Mouse (Mus musculus) thymus, adult 18-20 months (tissue): Measurements from ENCODE around the gene Selenof.
A peak's percentile ranks its signal among the peaks of the same experiment; 100 is the strongest.

Experiments used
- DNase-seq, 2 experiments: peaks; one replicate each; pipeline ENCODE4 v3.0.0; 2022; ENCODE audit warnings: mixed read lengths in 2 of 2

Gene Selenof

DNA sequence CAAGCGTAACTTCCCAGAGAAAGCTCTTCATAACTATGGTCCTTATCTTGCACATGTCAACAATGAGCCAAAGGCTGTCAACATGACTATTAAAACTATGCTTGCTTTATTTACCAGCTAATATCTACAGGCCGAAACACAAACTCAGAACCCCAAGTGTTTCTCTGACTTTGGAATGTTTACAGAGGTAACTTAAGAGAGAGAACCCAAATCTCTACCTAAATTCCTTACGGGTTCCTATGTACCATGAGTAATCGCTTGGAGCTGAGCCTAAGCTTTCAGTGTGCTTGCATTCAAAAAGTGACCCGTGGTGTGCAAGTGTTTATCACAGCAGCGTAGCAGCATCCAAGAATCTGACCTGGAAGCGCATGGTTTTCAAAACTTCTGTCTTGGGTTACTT is 4.9 kb upstream of the Selenof start:
- no peak for DNase-seq

- DNase-seq = no peak
Measured at GRCm38 (mm10) chr3:144568861-144569361, 1.2 kb upstream of the Selenof start.

- peak; percentile 53 to 62 for DNase-seq
Measured at GRCm38 (mm10) chr3:144569401-144569971, 618 bp upstream of the Selenof start.

- DNase-seq = no peak
Measured at GRCm38 (mm10) chr3:144570816-144571487, 848 bp downstream of the Selenof start.

DNA sequence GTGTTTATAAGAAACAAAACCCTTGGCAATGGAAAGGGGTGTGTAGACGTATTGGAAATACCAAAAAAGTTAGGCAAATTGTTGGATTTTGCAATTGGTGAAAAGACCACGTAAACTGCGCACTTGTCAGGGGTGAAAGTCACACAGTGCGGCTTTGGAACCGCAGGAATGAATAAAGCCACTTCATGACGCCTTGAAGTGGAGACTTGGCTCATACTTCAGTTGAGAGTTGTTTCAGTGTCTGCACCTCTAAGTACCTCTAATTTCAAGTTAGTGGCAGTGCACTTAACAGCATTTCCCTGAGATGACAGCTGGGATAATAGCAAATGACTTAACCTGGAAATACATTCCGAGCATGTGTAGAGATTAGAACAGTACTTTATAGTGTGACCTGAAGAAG is 4.2 kb downstream of the Selenof start:
- no peak for DNase-seq

DNA sequence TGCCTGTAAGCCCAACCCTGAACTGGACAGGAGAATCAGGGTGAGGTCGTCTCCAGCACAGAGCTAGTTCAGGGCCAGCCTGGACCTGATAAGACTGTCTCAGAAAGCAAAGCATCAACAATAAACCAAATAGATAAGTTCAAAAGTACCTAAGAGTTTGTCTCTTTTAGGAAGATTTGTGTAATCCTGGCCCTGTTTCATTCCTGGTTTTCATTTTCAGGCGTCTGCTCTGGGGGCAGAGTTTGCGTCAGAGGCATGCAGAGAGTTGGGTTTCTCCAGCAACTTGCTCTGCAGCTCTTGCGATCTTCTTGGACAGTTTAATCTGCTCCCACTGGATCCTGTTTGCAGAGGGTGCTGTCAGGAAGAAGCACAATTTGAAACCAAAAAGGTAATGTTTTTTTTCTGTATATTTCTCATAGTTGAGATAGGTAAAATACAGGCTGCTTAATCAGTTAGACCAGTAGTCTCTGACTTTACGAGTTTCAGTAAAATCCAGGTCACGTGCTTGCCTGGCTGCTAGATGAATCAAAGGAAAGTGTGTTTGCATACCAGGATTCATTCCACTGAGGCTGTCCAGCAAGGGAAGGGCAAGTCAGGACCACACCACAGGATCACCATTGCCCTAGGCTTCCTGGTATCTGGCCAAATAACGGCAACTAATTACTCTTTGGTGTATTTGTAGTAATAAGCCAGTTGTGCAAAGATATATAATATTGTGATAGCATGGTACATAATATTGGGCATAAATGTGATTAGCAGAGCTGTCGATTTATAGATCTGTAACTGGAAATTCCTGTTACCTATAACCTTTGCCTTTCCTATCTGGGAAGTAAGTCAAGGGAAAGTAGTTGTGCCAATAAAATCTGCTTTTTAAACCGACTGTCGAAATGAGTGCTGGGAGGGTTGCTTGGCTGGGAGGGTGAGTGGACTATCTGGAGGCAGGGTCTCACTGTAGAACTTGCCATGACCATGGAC is 7.5 kb downstream of the Selenof start:
- DNase-seq = no peak

DNA sequence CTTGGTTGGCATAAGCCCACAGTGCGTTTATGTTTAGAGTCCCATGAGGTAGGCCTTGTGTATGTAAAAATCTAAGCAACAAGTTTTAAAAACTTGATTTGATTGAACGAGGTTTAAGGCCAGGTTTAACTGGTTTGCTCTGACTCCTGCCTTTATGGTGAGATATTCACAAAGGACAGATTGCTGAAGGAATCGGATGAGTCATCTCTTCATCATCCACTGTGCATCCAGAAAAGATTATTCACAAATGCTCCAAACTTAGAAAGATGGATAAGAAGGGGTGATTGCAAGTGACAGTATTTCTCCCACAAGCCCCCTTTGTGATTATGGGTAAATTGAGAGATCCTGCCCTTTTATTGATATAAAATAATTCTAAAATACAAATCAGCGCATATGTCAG is 8.8 kb downstream of the Selenof start:
- DNase-seq = no peak

GRCm38 (mm10) chr3:144579796-144580195 is 9.7 kb downstream of the Selenof start:
- no peak for DNase-seq

DNA sequence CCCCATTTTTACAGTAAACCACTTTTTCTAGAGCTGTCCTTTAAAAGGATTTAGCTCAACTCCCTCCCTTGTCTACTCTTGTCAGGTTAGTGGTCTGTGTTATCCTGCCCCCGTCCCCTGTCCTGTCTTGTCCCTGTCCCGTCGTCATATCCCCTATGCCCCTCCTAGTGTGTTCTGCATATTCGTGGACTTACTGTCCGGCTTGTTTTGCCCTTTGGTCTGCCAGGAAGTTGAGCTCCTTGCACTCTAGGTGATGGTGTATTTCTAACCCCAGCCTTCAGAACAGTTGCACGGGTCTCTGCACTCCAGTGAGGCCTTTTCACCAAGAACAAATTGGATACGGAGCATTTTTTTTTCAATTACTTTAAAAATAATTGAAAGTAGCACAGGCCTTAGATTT is 10.2 kb downstream of the Selenof start:
- DNase-seq = no peak

DNA sequence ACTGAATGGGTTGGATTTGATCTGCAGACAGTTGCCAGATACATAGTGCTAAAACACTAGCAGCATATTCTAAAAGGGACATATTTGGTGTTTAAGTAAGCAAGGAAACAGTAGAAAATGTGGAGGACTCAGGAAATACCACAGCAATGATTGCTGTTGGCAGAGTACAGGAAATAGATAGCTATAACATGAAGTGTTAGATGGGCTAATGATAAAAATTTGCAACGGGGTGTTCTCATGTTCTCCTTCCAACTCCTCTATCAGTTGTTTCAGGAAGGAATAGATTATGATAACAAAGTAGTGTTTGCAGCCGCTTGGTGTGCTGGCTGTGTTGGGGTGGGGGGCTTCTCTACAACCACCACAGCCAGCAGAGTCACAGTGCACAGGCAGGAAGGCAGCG is 11.7 kb downstream of the Selenof start:
- DNase-seq = no peak

DNA sequence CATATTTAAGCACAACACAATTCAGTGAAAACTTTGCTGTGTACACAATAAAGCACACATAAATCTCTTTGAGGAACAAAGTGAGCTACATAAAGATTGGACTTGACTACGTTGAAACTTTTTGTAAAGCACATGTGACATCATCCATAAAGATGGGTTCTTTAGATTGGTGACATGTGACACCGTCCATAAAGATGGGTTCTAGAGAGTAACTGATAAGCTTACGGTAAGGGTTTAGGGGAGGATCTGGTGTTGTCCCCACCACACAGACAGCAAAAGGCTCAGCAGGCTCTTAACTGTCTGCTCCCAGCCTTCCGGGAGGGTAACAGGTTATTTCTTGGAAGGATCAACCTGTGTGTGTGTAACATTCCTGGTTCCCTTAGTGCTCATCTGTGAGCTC is 12.2 kb downstream of the Selenof start:
- no peak for DNase-seq

- DNase-seq = no peak
Measured at GRCm38 (mm10) chr3:144583789-144584188, 13.7 kb downstream of the Selenof start.

DNA sequence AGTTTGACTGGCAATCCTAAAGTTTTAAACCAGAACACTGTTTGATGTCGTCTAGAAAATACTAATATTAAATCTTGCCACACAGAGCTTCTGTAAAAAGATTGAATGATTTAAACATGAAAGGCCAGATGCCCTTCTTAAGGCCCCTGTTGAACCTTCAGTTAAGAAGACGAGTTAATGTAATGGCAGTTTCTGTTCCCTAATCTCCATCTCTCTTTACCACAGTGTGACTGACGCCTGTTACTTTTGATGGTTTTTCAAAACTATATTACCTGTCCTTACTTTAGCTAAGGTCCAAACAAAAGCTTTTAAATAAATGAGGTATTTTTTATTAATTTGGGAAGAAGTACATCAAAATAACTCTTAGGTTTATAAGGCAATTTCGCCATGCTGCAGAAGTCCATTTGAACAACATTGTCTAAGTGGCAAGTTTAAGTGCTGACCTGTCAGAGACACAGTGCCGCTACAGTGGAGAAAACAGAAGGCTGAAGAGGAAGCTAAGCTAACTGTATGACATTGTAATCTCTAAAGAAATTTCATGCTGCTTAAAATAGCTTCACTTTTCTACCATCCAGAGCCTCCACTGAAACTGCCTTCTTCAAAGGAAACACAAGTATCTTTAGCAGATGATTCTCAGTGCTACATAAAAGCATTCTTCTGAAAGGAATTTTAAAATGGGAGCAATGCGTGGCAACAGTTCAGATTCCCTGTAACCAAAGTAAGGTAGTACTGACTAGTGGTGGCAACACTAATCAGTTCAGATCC is 14.9 kb downstream of the Selenof start:
- DNase-seq = no peak

GRCm38 (mm10) chr3:144586731-144587130 is 16.6 kb downstream of the Selenof start:
- DNase-seq = no peak

DNA sequence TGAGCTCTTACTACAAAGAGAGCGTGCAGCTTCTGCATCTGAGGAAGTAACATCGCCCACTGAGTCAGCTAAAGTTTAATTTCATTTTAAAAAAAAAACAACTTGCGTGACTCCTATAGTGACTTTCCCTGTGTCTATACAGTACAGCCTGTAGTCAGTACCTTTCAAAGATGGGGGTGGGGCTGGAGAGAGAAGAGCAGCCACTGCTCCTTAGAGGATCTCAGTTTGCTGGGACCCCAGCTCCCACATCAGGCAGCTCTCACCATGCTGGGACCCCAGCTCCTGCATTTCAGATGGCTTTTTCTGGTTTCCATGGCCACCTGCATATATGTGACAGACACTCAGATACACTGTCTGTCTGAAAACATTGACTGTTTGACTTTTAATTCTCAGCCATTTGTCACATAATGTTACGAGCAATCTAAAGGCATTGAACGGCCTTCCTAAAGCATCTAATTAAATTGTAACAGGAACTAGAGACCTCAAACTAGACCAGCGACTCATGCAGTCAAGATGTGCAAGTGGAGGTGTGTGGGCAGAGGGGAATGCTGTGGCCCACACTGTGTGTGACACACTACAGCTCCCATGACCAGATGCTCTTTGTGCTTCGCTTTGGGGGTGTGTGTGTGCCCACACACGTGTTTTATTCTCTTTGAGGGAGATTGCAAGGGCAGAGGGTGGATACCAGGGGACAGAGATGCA is 19.2 kb downstream of the Selenof start:
- DNase-seq = no peak

GRCm38 (mm10) chr3:144592992-144593785 is 23.1 kb downstream of the Selenof start:
- DNase-seq = no peak

DNA sequence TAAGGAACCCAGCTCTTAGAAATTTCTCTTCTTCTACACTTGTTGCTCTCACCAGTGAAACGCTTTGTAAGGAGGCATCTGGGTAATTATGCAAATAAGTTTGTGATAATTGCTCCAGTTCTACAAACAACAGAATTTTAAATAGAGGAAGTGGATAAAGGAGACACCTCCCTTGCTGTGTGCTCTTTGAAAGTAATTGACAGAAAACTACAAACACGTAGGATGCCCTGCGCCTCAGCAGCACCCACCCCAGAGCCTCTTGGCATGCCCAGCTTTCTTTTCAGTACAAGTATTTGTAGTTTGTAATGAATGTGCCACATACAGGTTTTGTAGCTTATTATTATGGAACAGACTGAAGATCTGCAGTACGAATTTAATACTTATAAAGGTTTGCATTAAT is 27.0 kb downstream of the Selenof start:
- DNase-seq = no peak

GRCm38 (mm10) chr3:144597790-144598467 is 27.8 kb downstream of the Selenof start:
- no peak for DNase-seq

DNA sequence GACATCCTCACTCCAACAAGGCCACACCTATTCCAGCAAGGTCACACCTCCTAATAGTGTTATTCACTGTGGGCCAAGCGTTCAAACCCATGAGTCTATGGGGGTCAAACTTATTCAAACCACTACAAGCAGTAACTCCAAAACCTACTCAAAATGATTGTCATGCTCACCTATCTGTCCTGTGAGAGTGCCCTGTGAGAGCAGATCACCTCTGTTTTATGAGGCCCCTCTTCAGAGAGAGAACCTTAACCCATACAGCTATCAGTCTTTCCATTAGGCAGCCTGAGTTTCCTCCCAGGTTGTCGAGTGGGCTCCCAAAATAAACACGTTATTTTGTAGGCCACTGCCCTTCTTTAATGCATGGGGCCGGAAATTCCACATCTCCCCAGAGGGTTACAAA is 32.3 kb downstream of the Selenof start:
- DNase-seq = no peak

GRCm38 (mm10) chr3:144602819-144603218 is 32.7 kb downstream of the Selenof start:
- no peak for DNase-seq

DNA sequence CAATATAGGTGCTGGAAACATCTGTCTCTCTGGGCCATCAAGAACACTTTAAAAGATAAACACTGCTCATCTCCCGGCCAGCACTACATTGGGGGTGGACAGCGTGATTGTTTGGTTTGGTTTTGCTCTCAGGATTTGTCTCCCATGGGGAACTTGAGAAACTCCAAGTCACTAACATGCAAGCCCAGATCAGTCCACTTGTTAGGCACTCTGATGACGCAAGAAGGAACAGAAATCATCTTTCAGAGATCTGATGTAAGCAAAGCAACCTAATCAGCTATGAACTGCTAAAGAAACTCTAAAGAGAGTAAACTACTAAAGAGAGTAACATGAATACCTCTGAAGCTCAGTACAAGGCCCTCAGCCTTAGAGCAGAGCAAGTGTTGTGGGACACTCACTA is 33.5 kb downstream of the Selenof start:
- DNase-seq = no peak
